Mouse (Mus musculus) liver, adult 10 weeks (tissue): ENCODE data around the gene Vip. TPM values are rescaled to one million over a fixed set of nuclear protein-coding genes. Genes with fewer than 3 reads are reported as not detected.

Experiments
- polyA plus RNA-seq: library from polyadenylated mRNA; stranded (reverse); fragments of 350-450 nt; fragmentation: Illumina TruSeq; extraction: RNeasy Lipid Tissue Mini Kit (QIAGEN cat#74804); gene quantifications from one replicate; pipeline ENCODE4 v1.2.3, GENCODE M21; 2014; ENCODE audit warnings: low read depth, low replicate concordance

Gene Vip
- polyA plus RNA-seq = not detected

DNA sequence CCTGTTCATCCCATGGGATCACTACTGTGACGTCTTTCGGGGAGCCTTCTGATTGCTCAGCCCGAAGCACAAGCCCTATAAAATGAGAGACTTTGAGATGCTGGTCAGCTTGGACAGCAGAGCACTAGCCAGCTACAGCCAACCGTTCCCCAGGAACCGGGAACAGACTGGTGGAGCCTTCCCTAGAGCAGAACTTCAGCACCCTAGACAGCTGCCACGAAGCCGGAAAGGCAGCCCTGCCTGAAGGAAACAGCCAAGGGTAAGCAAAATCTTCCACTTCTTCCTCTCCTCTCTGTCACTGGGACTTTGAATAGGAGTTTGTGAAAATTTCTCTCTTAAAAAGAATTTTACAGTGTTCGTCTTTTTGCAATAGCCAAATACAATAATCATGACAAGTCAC, at the start of gene Vip:
Gene Vip, plus strand, starts transcription at position 107 of the 400 bp plus-strand sequence.

DNA sequence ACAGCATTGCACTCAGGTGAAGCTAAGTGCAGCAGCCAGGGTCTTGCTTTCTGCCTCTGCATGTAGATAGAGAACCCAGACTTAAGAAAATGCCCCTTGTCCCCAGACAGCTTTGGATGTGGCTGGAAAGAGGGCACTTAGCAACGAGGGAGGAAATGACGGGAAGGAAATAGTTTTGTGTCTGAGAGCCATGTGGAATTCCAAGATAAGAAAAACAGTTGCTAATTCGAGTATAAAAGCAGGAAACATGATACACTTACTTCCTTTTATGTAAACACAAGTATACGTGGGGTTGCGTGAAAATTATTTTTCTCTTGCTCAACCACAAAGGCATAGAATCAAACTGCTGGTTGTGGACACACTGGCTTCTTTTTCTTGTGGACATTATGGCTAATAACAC, 45.6 kb upstream of the Vip start, which contains the start of gene Myct1:
Gene Myct1, plus strand, starts transcription at position 312 of the 400 bp plus-strand sequence.

Other genes with a start within 250 kb of the Vip start
- gene Syne1, start 87.7 kb upstream of the Vip start, polyA plus RNA-seq = 11.3 TPM
- 4.6 TPM for gene Myct1, start 45.4 kb upstream of the Vip start, polyA plus RNA-seq
- 1.0 TPM for gene Fbxo5, start 166.4 kb downstream of the Vip start, polyA plus RNA-seq
- gene Mtrf1l, start 184.7 kb downstream of the Vip start, polyA plus RNA-seq = 19.7 TPM